Mouse (Mus musculus) layer of hippocampus, postnatal 14 days (tissue): ENCODE data around the gene Foxe1. TPM values are rescaled to one million over a fixed set of nuclear protein-coding genes. Genes with fewer than 3 reads are reported as not detected.
A peak's percentile ranks its signal among the peaks of the same experiment; 100 is the strongest.

Experiments used
- DNase-seq, 2 experiments: peaks; one replicate each; pipeline ENCODE4 v3.0.0; 2021 to 2022; ENCODE audit warnings: low spot score in 2 of 2, mixed read lengths in 1 of 2
- total RNA-seq, 2 experiments: library from RNA; stranded (reverse); gene quantifications; 2 replicates each; pipeline ENCODE4 v1.2.3; 2021

The Foxe1 gene
- total RNA-seq, 2 experiments from 2014 or later: not detected

GRCm38 (mm10) chr4:46347580-46348515, 4.4 kb downstream of the Foxe1 start:
- DNase-seq: no peak

- DNase-seq: no peak
These were observed 5.5 kb downstream of the Foxe1 start for GRCm38 (mm10) chr4:46348897-46349296.

GRCm38 (mm10) chr4:46349530-46349929, 6.1 kb downstream of the Foxe1 start:
- DNase-seq: no peak

- DNase-seq: no peak
These were observed 9.6 kb downstream of the Foxe1 start for GRCm38 (mm10) chr4:46353045-46353444.

GRCm38 (mm10) chr4:46356351-46357133, 13.1 kb downstream of the Foxe1 start:
- peak; percentile 28 to 38 for DNase-seq

GRCm38 (mm10) chr4:46359539-46360253, 16.3 kb downstream of the Foxe1 start:
- DNase-seq: no peak

- DNase-seq: no peak
These were observed 17.8 kb downstream of the Foxe1 start for GRCm38 (mm10) chr4:46361258-46361657.

GRCm38 (mm10) chr4:46364360-46364759, 21.0 kb downstream of the Foxe1 start:
- DNase-seq: no peak

GRCm38 (mm10) chr4:46367487-46367959, 24.1 kb downstream of the Foxe1 start:
- no peak for DNase-seq

- DNase-seq: no peak
These were observed 25.7 kb downstream of the Foxe1 start for GRCm38 (mm10) chr4:46369070-46369469.

- DNase-seq: no peak
These were observed 27.0 kb downstream of the Foxe1 start for GRCm38 (mm10) chr4:46370406-46370805.

- DNase-seq: no peak
These were observed 27.6 kb downstream of the Foxe1 start for GRCm38 (mm10) chr4:46371030-46371429.

GRCm38 (mm10) chr4:46374455-46374854, 31.0 kb downstream of the Foxe1 start:
- no peak for DNase-seq

GRCm38 (mm10) chr4:46374869-46375368, 31.5 kb downstream of the Foxe1 start:
- peak; percentile 72 to 83 for DNase-seq

- no peak for DNase-seq
These were observed 45.1 kb downstream of the Foxe1 start for GRCm38 (mm10) chr4:46388556-46388955.

- DNase-seq: peak; percentile 97
These were observed 45.7 kb downstream of the Foxe1 start, which contains the start of gene Trmo for GRCm38 (mm10) chr4:46389013-46389611. Gene Trmo, minus strand, starts transcription at chr4:46389437.

GRCm38 (mm10) chr4:46389612-46390341, 46.4 kb downstream of the Foxe1 start:
- no peak for DNase-seq

- peak; percentile 77 to 86 for DNase-seq
These were observed 47.1 kb downstream of the Foxe1 start for GRCm38 (mm10) chr4:46390390-46390970.

GRCm38 (mm10) chr4:46394388-46394787, 51.0 kb downstream of the Foxe1 start:
- DNase-seq: no peak
